Mouse (Mus musculus): ENCODE results near the gene Zfp523. TPM values are rescaled to one million over a fixed set of nuclear protein-coding genes. Genes with fewer than 3 reads are reported as not detected.

Gene Zfp523
- polyA plus RNA-seq, 1 experiment from 2014 or later = 53.9 TPM

GRCm38 (mm10) chr17:28252281-28252648 lies 75.3 kb downstream of the Zfp523 start:
- Histone ChIP-seq H3K27me3 (replicated peaks) (no peaks in the 10 kb centered on the region), H3K4me3 (no peak overlapping the region), H3K4me1 (peaks cover 37% of the 10 kb centered on the region), H3K9ac (no peak overlapping the region), H3K36me3 (no peaks in the 10 kb centered on the region), H3K27ac (no peak overlapping the region), H3K4me2 (replicated peaks) (no peak overlapping the region), H3K9me3 (no peaks in the 10 kb centered on the region)
- no peak for ATAC-seq (ENCODE audit: low FRiP score, low read depth)
- 94% methylated on average over 5 of the region's 5 CpGs for WGBS

GRCm38 (mm10) chr17:28253216-28253615 lies 76.3 kb downstream of the Zfp523 start:
- Histone ChIP-seq H3K9me3 (no peaks in the 10 kb centered on the region), H3K4me2 (replicated peaks) (no peak overlapping the region), H3K27me3 (replicated peaks) (no peaks in the 10 kb centered on the region), H3K4me1 (peaks cover 32% of the 10 kb centered on the region), H3K4me3 (no peak overlapping the region), H3K36me3 (no peaks in the 10 kb centered on the region), H3K27ac (no peak overlapping the region), H3K9ac (no peak overlapping the region)
- WGBS = 73% methylated on average over 7 of the region's 7 CpGs
- ATAC-seq (ENCODE audit: low FRiP score, low read depth) = no peak

GRCm38 (mm10) chr17:28254804-28255203 lies 77.9 kb downstream of the Zfp523 start:
- H3K36me3 ChIP-seq = no peaks in the 10 kb centered on the region
- H3K9me3 ChIP-seq = no peaks in the 10 kb centered on the region
- H3K4me3 ChIP-seq = no peak overlapping the region
- peaks cover 32% of the 10 kb centered on the region for H3K4me1 ChIP-seq
- ATAC-seq (ENCODE audit: low FRiP score, low read depth) = no peak
- no peak overlapping the region for H3K9ac ChIP-seq
- H3K4me2 ChIP-seq (replicated peaks) = no peak overlapping the region
- WGBS = 44% methylated on average over 4 of the region's 4 CpGs
- no peaks in the 10 kb centered on the region for H3K27me3 ChIP-seq (replicated peaks)
- peak overlapping the region; percentile 22; the same call in 1 of the 2 replicates for H3K27ac ChIP-seq

Other genes starting within 250 kb of the Zfp523 start
- 1.3 and 1.4 TPM in 2 replicates for gene Tcp11, start 96.5 kb upstream of the Zfp523 start, polyA plus RNA-seq (2016; fragmentation: Nextera tagmentation; extraction: Ambion mirVana)
- 6.8 and 7.3 TPM in 2 replicates for gene Scube3, start 35.0 kb upstream of the Zfp523 start, polyA plus RNA-seq (2016; fragmentation: Nextera tagmentation; extraction: Ambion mirVana)
- gene Def6, start 30.6 kb downstream of the Zfp523 start, polyA plus RNA-seq (2016; fragmentation: Nextera tagmentation; extraction: Ambion mirVana) = 4.4 and 5.3 TPM in 2 replicates
- 2.2 and 2.3 TPM in 2 replicates for gene Ppard, start 55.6 kb downstream of the Zfp523 start, polyA plus RNA-seq (2016; fragmentation: Nextera tagmentation; extraction: Ambion mirVana)
- gene Fance, start 136.4 kb downstream of the Zfp523 start, polyA plus RNA-seq (2016; fragmentation: Nextera tagmentation; extraction: Ambion mirVana) = 31.0 and 31.2 TPM in 2 replicates
- gene Rpl10a, start 151.3 kb downstream of the Zfp523 start, polyA plus RNA-seq (2016; fragmentation: Nextera tagmentation; extraction: Ambion mirVana) = 341 and 353 TPM in 2 replicates
- gene Tead3, start 173.7 kb downstream of the Zfp523 start, polyA plus RNA-seq (2016; fragmentation: Nextera tagmentation; extraction: Ambion mirVana) = 3.5 and 4.8 TPM in 2 replicates
- 3.0 and 5.1 TPM in 2 replicates for gene Tulp1, start 188.1 kb downstream of the Zfp523 start, polyA plus RNA-seq (2016; fragmentation: Nextera tagmentation; extraction: Ambion mirVana)